Mouse (Mus musculus) bone marrow macrophage, adult 2 months (primary cell): ENCODE measurements around the gene Ugt1a1.

ENCODE experiments used
- CTCF ChIP-seq: IDR thresholded peaks from 2 replicates; pipeline ENCODE4 v1.5.1; 2012; ENCODE audit warnings: low read depth, mild to moderate bottlenecking, low read length, moderate library complexity
- POLR2A ChIP-seq: IDR thresholded peaks from 2 replicates; pipeline ENCODE4 v1.6.1; 2012; ENCODE audit warnings: mild to moderate bottlenecking, low read depth, low read length, borderline replicate concordance

DNA sequence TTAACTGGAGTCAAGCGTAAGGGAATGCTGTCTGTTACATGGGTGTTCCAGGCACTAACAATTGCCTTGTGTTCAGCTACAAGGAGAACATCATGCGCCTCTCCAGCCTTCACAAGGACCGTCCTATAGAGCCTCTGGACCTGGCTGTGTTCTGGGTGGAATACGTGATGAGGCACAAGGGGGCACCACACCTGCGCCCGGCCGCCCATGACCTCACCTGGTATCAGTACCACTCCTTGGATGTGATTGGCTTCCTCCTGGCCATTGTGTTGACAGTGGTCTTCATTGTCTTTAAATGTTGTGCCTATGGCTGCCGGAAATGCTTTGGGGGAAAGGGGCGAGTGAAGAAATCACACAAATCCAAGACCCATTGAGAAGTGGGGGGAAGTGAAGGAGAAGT lies 6.3 kb downstream of the Ugt1a1 start:
- TF ChIP-seq CTCF (no peak), POLR2A (no peak)
